Mouse (Mus musculus) hindbrain, embryonic 16.5 days (tissue): Measurements from ENCODE around the gene Serpinb1a. TPM values are rescaled to one million over a fixed set of nuclear protein-coding genes. Genes with fewer than 3 reads are reported as not detected.

Source experiments
- ATAC-seq: fragments of 200-750 bp; cut with Nextera tagmentation; 2 replicates; pipeline ENCODE4 v1.8.0; 2017; ENCODE audit warnings: moderate TSS enrichment, moderate library complexity
- H3K27ac ChIP-seq: fragments of 300-500 bp; sonication (generic); 2 replicates; pipeline ENCODE4 v1.5.1; 2014; ENCODE audit warnings: low read depth, mild to moderate bottlenecking, control low read depth, low read length, moderate library complexity
- H3K27me3 ChIP-seq: fragments of 300-500 bp; sonication (generic); replicated peaks from 2 replicates; pipeline ENCODE4 v1.6.1; 2014; ENCODE audit warnings: low read length; ENCODE audit not compliant: control insufficient read depth, insufficient read depth
- H3K36me3 ChIP-seq: fragments of 300-500 bp; sonication (generic); 2 replicates; pipeline ENCODE4 v1.6.1; 2014; ENCODE audit warnings: mild to moderate bottlenecking, low read length, moderate library complexity, mixed read lengths; ENCODE audit not compliant: control insufficient read depth, insufficient read depth
- H3K4me1 ChIP-seq: fragments of 300-500 bp; sonication (generic); 2 replicates; pipeline ENCODE4 v1.6.1; 2014; ENCODE audit warnings: low read depth, low read length; ENCODE audit not compliant: control insufficient read depth, insufficient read depth
- H3K4me2 ChIP-seq: fragments of 300-500 bp; sonication (generic); 2 replicates; pipeline ENCODE4 v1.6.1; 2014; ENCODE audit warnings: mild to moderate bottlenecking, low read length, control low read depth, moderate library complexity
- H3K4me3 ChIP-seq: fragments of 300-500 bp; sonication (generic); 2 replicates; pipeline ENCODE4 v1.5.1; 2014; ENCODE audit warnings: mild to moderate bottlenecking, low read length, control low read depth, moderate library complexity
- H3K9ac ChIP-seq: fragments of 300-500 bp; sonication (generic); 2 replicates; pipeline ENCODE4 v1.6.1; 2014; ENCODE audit warnings: low read depth, mild to moderate bottlenecking, control low read depth, low read length, moderate library complexity
- H3K9me3 ChIP-seq: fragments of 300-500 bp; sonication (generic); 2 replicates; pipeline ENCODE4 v1.6.1; 2014; ENCODE audit warnings: mild to moderate bottlenecking, low read length, moderate library complexity; ENCODE audit not compliant: control insufficient read depth
- WGBS: fragments of 180-500 bp; shearing (Covaris S2); extraction: QIAGEN DNeasy Blood & Tissue Kit; methylation state at CpG from one replicate; pipeline ENCODE4 v1.1.7; 2014; 5-methylcytosine and 5-hydroxymethylcytosine counted together
- polyA plus RNA-seq: library from polyadenylated mRNA; unstranded; fragments of >200 nt; fragmentation: Nextera tagmentation; extraction: Ambion mirVana; gene quantifications from 2 replicates; pipeline ENCODE4 v1.2.1, GENCODE M21; 2015

Gene Serpinb1a
- polyA plus RNA-seq, 1 experiment from 2014 or later: 1.9 TPM

GRCm38 (mm10) chr13:32794619-32795018 is 56.4 kb downstream of the Serpinb1a start:
- Histone ChIP-seq H3K4me3 (no peak overlapping the region), H3K4me1 (no peaks in the 10 kb centered on the region), H3K4me2 (no peak overlapping the region), H3K9ac (no peak overlapping the region), H3K9me3 (no peaks in the 10 kb centered on the region), H3K36me3 (no peaks in the 10 kb centered on the region), H3K27me3 (no peaks in the 10 kb centered on the region), H3K27ac (no peak overlapping the region)
- peak; percentile 80 for ATAC-seq
- 63% methylated on average over 2 of the region's 2 CpGs for WGBS

Other genes starting within 250 kb of the Serpinb1a start
- gene Mylk4, start 67.2 kb downstream of the Serpinb1a start, polyA plus RNA-seq: 0.14 and 0.55 TPM in 2 replicates
- 33.9 and 35.6 TPM in 2 replicates for gene Wrnip1, start 49.1 kb downstream of the Serpinb1a start, polyA plus RNA-seq
- not detected in 2 replicates for gene D930007J09Rik, start 48.3 kb downstream of the Serpinb1a start, polyA plus RNA-seq
- not detected in 2 replicates for gene Serpinb1c, start 47.0 kb upstream of the Serpinb1a start, polyA plus RNA-seq
- 1.7 and 2.5 TPM in 2 replicates for gene Serpinb6b, start 114.0 kb upstream of the Serpinb1a start, polyA plus RNA-seq
- gene Serpinb9, start 152.1 kb upstream of the Serpinb1a start, polyA plus RNA-seq: 2.4 and 3.1 TPM in 2 replicates
- gene Serpinb9b, start 176.2 kb upstream of the Serpinb1a start, polyA plus RNA-seq: 0.14 and 0.17 TPM in 2 replicates
- 26.4 and 34.9 TPM in 2 replicates for gene Serpinb1b, start 227.4 kb upstream of the Serpinb1a start, polyA plus RNA-seq